Mouse (Mus musculus) forebrain, embryonic 16.5 days (tissue): Measurements from ENCODE around the gene Tcf7l2. TPM values are rescaled to one million over a fixed set of nuclear protein-coding genes. Genes with fewer than 3 reads are reported as not detected.

Experiments
- ATAC-seq: fragments of 200-750 bp; cut with Nextera tagmentation; 2 replicates; pipeline ENCODE4 v1.8.0; 2017; ENCODE audit warnings: mild to moderate bottlenecking, moderate library complexity
- H3K27ac ChIP-seq: fragments of 300-500 bp; sonication (generic); 2 replicates; pipeline ENCODE4 v1.5.1; 2014; ENCODE audit warnings: low read length, control low read depth
- H3K27me3 ChIP-seq: fragments of 300-500 bp; sonication (generic); replicated peaks from 2 replicates; pipeline ENCODE4 v1.6.1; 2014; ENCODE audit warnings: low read length; ENCODE audit not compliant: control insufficient read depth, insufficient read depth
- H3K36me3 ChIP-seq: fragments of 300-500 bp; sonication (generic); 2 replicates; pipeline ENCODE4 v1.6.1; 2014; ENCODE audit not compliant: control insufficient read depth, insufficient read depth
- H3K4me1 ChIP-seq: fragments of 300-500 bp; sonication (generic); replicated peaks from 2 replicates; pipeline ENCODE4 v1.6.1; 2014; ENCODE audit warnings: low read length; ENCODE audit not compliant: control insufficient read depth, insufficient read depth
- H3K4me2 ChIP-seq: fragments of 300-500 bp; sonication (generic); 2 replicates; pipeline ENCODE4 v1.6.1; 2014; ENCODE audit warnings: mild to moderate bottlenecking, low read length, control low read depth
- H3K4me3 ChIP-seq: fragments of 300-500 bp; sonication (generic); replicated peaks from 2 replicates; pipeline ENCODE4 v1.5.1; 2014; ENCODE audit warnings: mild to moderate bottlenecking, low read length, control low read depth
- H3K9ac ChIP-seq: fragments of 300-500 bp; sonication (generic); replicated peaks from 2 replicates; pipeline ENCODE4 v1.6.1; 2014; ENCODE audit warnings: low read depth, low read length, control low read depth
- H3K9me3 ChIP-seq: fragments of 300-500 bp; sonication (generic); 2 replicates; pipeline ENCODE4 v1.6.1; 2016; ENCODE audit warnings: low read length; ENCODE audit not compliant: control insufficient read depth
- WGBS: fragments of 180-500 bp; shearing (Covaris S2); extraction: QIAGEN DNeasy Blood & Tissue Kit; methylation state at CpG from one replicate; pipeline ENCODE4 v1.1.7; 2014; 5-methylcytosine and 5-hydroxymethylcytosine counted together
- polyA plus RNA-seq: library from polyadenylated mRNA; unstranded; fragments of >200 nt; fragmentation: Nextera tagmentation; extraction: Ambion mirVana; gene quantifications from 2 replicates; pipeline ENCODE4 v1.2.1, GENCODE M21; 2015

The Tcf7l2 gene
- polyA plus RNA-seq, 1 experiment from 2014 or later, result 58.7 TPM

DNA sequence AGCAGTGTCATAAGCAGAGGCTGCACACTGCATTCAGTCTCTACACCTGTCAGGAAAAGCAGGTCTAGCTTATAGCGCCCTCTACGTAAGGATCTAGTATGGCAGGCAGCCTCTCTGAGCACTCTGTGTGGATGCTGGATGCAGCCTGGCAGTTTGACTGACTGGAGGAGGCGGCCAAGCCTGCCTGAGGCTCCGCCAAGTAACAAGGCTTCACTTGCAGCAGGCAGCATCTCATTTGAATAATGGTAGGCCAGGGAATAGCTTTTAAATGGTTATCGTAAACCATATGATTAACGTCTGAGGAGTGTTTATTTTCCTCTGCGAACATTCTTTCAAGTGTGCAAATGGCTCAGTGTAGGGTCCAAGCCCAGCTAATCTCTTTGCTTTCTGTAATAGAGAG lies 167.4 kb downstream of the Tcf7l2 start:
- Histone ChIP-seq H3K9me3 (no peaks in the 10 kb centered on the region), H3K36me3 (no peaks in the 10 kb centered on the region), H3K9ac (no peak overlapping the region), H3K4me3 (no peak overlapping the region), H3K4me1 (peaks cover 17% of the 10 kb centered on the region), H3K4me2 (no peak overlapping the region), H3K27me3 (peaks cover 17% of the 10 kb centered on the region), H3K27ac (no peak overlapping the region)
- peak; percentile 90 for ATAC-seq
- WGBS, result 23% methylated on average over 7 of the region's 7 CpGs

DNA sequence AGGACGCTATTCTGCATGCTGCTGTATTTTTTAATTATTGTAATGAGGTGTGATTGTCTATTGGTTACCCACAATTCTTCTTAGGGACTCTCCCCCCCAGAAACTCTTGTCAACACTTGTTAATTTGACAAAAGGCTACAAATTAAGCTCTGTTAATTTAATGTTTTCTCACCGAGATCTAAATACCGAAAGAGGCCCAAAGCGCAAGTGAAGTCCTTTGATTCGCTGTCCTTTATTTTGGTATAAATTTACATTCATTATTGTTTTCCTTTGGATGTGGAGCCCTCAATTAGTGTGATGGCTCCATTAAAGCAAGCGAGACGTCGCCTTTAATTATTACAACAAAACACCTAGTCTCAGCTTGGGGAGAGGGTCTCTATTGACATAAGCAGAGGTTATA lies 170.3 kb downstream of the Tcf7l2 start:
- Histone ChIP-seq H3K4me1 (peaks cover 33% of the 10 kb centered on the region), H3K9me3 (no peaks in the 10 kb centered on the region), H3K27ac (no peak overlapping the region), H3K4me2 (no peak overlapping the region), H3K27me3 (peaks cover 20% of the 10 kb centered on the region), H3K9ac (no peak overlapping the region), H3K36me3 (no peaks in the 10 kb centered on the region), H3K4me3 (no peak overlapping the region)
- WGBS, result 11% methylated on average over 8 of the region's 8 CpGs
- no peak for ATAC-seq

DNA sequence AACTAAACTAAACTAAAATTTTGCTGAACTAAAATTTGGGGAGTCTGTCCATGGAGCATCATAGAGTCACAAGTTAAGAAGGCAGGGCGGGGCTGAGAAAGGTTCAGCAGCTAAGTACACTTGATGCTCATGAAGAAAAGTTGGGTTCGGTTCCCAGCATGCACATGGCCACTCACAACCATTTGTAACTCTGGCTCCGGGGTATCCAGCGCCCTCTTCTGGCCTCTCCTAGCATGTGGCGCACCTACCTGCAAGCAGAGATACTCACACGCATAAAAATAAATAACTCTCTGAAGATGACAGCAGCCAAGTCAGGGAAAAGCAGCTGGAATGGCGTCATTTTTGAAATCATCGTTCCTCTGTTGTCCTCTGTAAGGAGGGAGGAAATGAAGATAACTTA lies 171.2 kb downstream of the Tcf7l2 start:
- H3K9me3 ChIP-seq, result no peaks in the 10 kb centered on the region
- H3K27me3 ChIP-seq, result peaks cover 19% of the 10 kb centered on the region
- H3K9ac ChIP-seq, result no peak overlapping the region
- H3K36me3 ChIP-seq, result no peaks in the 10 kb centered on the region
- H3K4me2 ChIP-seq, result no peak overlapping the region
- ATAC-seq, result no peak
- H3K4me1 ChIP-seq, result peaks cover 33% of the 10 kb centered on the region
- no peak overlapping the region for H3K4me3 ChIP-seq
- H3K27ac ChIP-seq, result no peak overlapping the region
- WGBS, result 94% methylated on average over 8 of the region's 8 CpGs

DNA sequence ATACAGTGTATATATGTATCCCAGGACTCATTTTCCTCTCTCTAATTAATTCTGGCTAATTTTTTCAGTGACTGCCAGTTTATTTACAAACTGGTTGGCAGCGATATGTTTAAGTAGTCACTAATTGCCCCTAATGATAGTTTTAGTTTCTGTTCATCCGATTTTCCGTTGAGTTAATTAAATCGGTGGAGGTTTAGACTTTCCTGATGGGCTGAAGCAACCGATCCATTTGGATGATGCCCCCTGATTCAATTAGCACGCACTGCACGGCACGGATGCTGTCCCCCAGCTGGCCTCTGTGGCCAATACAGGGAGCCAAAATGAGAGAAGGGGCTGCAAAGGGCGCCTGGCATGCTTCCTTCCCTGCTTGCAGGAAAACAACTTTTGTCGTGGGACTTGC lies 172.0 kb downstream of the Tcf7l2 start:
- no peak overlapping the region for H3K9ac ChIP-seq
- no peak for ATAC-seq

DNA sequence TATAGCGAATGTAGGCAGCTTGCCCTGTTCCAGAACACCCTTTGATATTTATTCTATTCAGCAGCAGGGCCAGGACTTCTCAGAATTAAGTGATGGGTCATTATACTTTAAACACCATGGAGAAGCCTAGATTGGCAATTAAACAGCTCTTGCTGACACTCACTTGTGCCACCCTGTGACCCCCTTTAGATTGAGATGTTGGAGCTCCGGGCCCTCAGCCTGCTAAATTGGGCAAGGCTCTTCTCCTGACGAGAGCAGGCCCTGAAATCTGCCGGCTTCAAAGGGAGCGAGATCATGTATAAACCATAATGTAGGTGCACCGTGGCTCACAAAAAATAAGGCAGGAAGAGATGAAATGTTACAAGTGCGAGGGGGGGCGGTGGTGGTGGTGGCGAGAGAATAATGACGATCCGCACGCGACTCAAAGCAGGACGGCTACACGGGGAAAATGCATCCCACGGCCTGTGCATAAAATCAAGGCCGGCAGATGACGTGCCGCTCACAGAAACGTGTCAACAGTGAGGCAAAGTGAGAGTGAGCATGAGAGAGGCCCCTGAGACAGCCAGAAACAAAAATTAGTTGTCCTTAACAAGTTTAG lies 173.1 kb downstream of the Tcf7l2 start:
- Histone ChIP-seq H3K9ac (no peak overlapping the region), H3K27me3 (peaks cover 15% of the 10 kb centered on the region)
- 22% methylated on average over 20 of the region's 20 CpGs for WGBS

More for the DNA sequence above, 172.0 kb downstream of the Tcf7l2 start:
- Histone ChIP-seq H3K27ac (no peak overlapping the region), H3K4me2 (no peak overlapping the region), H3K36me3 (no peaks in the 10 kb centered on the region), H3K4me1 (peaks cover 33% of the 10 kb centered on the region), H3K27me3 (peaks cover 16% of the 10 kb centered on the region), H3K4me3 (no peak overlapping the region), H3K9me3 (no peaks in the 10 kb centered on the region)
- WGBS, result 13% methylated on average over 10 of the region's 10 CpGs

DNA sequence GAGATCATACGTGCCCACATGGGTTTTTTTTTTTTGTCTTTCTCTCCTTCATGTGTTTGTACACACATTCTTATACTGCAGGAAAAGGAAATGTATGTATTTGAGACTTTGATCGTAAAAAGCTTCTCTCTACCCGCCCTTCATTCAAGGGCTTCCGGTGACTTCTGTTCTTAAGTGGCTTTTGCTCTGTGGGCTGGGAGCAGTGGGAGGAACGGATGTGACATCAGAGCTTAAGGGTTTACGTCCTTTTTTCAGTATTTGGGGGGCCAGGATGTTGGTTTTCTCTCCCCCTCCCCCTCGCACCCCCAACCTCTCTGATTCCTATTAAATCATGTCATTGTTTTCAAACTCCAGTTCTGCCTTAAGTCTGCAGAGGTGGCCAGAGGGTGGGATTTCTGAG lies 173.9 kb downstream of the Tcf7l2 start:
- no peak for ATAC-seq
- Histone ChIP-seq H3K4me1 (peaks cover 25% of the 10 kb centered on the region), H3K9me3 (no peaks in the 10 kb centered on the region), H3K4me2 (no peak overlapping the region), H3K4me3 (no peak overlapping the region), H3K27me3 (peaks cover 14% of the 10 kb centered on the region), H3K36me3 (no peaks in the 10 kb centered on the region), H3K27ac (no peak overlapping the region), H3K9ac (no peak overlapping the region)
- WGBS, result 73% methylated on average over 7 of the region's 7 CpGs

More for the DNA sequence above, 173.1 kb downstream of the Tcf7l2 start:
- ATAC-seq, result peak; percentile 39
- Histone ChIP-seq H3K36me3 (no peaks in the 10 kb centered on the region), H3K4me2 (peak overlapping the region; percentile 9; the same call in 1 of the 2 replicates), H3K4me1 (peaks cover 25% of the 10 kb centered on the region), H3K9me3 (no peaks in the 10 kb centered on the region), H3K27ac (no peak overlapping the region), H3K4me3 (no peak overlapping the region)

DNA sequence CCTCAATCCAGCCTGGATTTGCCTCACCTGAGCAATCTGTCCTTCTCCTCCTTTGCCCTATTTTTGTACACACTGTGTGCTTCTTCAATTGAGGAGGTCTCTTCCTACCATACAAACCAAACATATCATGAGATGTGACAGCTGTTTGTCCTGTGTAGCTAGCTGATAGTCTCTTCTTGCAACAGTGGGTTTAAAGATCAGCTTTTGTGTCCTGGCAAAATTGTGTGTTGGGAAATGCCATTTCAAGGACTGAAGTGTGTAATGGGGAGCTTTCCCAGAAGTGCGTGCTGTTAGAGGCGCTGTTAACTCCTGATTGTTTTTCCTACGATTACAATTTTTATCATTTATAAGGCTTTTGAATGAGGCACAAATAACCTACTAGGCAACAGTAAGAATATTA lies 174.6 kb downstream of the Tcf7l2 start:
- Histone ChIP-seq H3K4me2 (no peak overlapping the region), H3K27me3 (peaks cover 13% of the 10 kb centered on the region), H3K4me3 (no peak overlapping the region), H3K4me1 (peaks cover 25% of the 10 kb centered on the region), H3K36me3 (no peaks in the 10 kb centered on the region), H3K9ac (no peak overlapping the region), H3K27ac (no peak overlapping the region), H3K9me3 (no peaks in the 10 kb centered on the region)
- WGBS, result 91% methylated on average over 3 of the region's 3 CpGs
- no peak for ATAC-seq

DNA sequence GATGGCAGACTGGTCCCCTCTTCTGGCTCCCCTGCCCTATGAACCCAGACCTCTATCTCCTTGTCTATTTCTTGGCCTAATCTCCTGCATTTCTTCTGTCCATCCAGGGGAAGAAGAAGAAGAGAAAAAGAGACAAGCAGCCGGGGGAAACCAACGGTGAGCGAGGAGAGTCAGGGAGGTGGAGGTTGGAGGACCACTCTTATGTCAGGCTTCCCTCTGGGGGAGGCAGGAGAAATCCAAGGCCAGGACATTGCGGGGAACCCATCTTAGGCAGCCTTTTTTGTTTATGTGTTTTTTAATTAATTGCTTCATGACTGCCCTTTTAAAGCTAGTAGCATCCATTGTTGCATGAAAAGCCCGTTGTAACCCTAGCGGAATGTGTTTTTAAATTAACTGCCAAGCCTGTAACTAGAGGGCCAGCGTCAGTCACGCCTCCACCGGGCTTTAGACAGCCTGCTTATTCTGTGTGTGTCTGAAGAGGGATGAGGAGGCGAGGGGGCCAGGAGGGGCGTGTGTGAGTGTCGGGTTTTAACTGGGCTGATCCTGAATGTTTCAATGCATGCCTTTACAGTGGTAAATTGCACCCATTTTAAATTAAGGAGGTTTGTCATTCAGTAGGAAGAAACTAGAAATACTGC lies 182.3 kb downstream of the Tcf7l2 start:
- Histone ChIP-seq H3K4me3 (no peak overlapping the region), H3K9me3 (no peaks in the 10 kb centered on the region), H3K27ac (no peak overlapping the region), H3K27me3 (peaks cover 11% of the 10 kb centered on the region), H3K4me1 (peaks cover 4% of the 10 kb centered on the region; the same call in 1 of the 2 replicates), H3K36me3 (no peaks in the 10 kb centered on the region), H3K9ac (no peak overlapping the region), H3K4me2 (no peak overlapping the region)
- 8% methylated on average over 12 of the region's 12 CpGs for WGBS
- ATAC-seq, result no peak

DNA sequence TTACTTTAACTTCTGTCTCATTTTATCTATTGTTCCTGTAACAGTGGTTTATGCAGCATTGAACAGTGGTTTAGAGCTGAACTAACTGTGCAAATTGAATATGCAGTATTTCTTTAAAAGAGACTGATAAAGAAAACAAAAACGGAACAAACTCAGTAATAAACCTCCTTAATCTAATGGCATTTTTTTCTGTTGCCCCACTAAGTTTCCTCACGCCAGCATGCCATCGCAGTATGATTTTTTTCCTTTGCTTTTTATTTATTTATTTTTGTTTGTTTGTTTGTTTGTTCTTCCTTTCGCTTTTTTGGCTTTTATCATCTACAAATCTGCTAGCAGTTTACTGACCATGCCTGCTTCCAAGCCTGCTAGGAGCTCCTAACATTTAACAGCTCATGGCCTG lies 183.2 kb downstream of the Tcf7l2 start:
- WGBS, result 94% methylated on average over 4 of the region's 4 CpGs
- no peak overlapping the region for H3K4me2 ChIP-seq

More for the DNA sequence above, 183.2 kb downstream of the Tcf7l2 start:
- Histone ChIP-seq H3K9ac (no peak overlapping the region), H3K4me1 (peaks cover 4% of the 10 kb centered on the region; the same call in 1 of the 2 replicates), H3K27me3 (peaks cover 11% of the 10 kb centered on the region), H3K4me3 (no peak overlapping the region), H3K36me3 (no peaks in the 10 kb centered on the region), H3K27ac (no peak overlapping the region), H3K9me3 (no peaks in the 10 kb centered on the region)
- ATAC-seq, result no peak
